Mouse (Mus musculus) forebrain, embryonic 14.5 days (tissue): ENCODE measurements around the gene Ppp1r13b. TPM values are rescaled to one million over a fixed set of nuclear protein-coding genes. Genes with fewer than 3 reads are reported as not detected.

Source experiments
- ATAC-seq: fragments of 200-750 bp; cut with Nextera tagmentation; 2 replicates; pipeline ENCODE4 v1.8.0; 2017; ENCODE audit warnings: mild to moderate bottlenecking, moderate library complexity
- DNase-seq: peaks from one replicate; pipeline ENCODE4 v3.0.0-alpha.2; 2015; ENCODE audit warnings: low spot score
- H3K27ac ChIP-seq: fragments of 300-500 bp; sonication (generic); 2 replicates; pipeline ENCODE4 v1.5.1; 2014; ENCODE audit warnings: low read depth, mild to moderate bottlenecking, control low read depth, low read length, moderate library complexity
- H3K27me3 ChIP-seq: fragments of 300-500 bp; sonication (generic); replicated peaks from 2 replicates; pipeline ENCODE4 v1.6.1; 2014; ENCODE audit warnings: low read length, control low read depth, mixed read lengths; ENCODE audit not compliant: control insufficient read depth, insufficient read depth
- H3K36me3 ChIP-seq: fragments of 300-500 bp; sonication (generic); 2 replicates; pipeline ENCODE4 v1.6.1; 2014; ENCODE audit warnings: low read length, control low read depth; ENCODE audit not compliant: control insufficient read depth, insufficient read depth
- H3K4me1 ChIP-seq: fragments of 300-500 bp; sonication (generic); 2 replicates; pipeline ENCODE4 v1.6.1; 2014; ENCODE audit warnings: antibody characterized with exemption, low read length, control low read depth; ENCODE audit not compliant: control insufficient read depth, insufficient read depth
- H3K4me2 ChIP-seq: fragments of 300-500 bp; sonication (generic); 2 replicates; pipeline ENCODE4 v1.6.1; 2014; ENCODE audit warnings: mild to moderate bottlenecking, control low read depth, low read length
- H3K4me3 ChIP-seq: fragments of 300-500 bp; sonication (generic); 2 replicates; pipeline ENCODE4 v1.5.1; 2014; ENCODE audit warnings: low read depth, low read length, control low read depth
- H3K9ac ChIP-seq: fragments of 300-500 bp; sonication (generic); 2 replicates; pipeline ENCODE4 v1.6.1; 2014; ENCODE audit warnings: mild to moderate bottlenecking, low read length, control low read depth, moderate library complexity
- H3K9me3 ChIP-seq: fragments of 300-500 bp; sonication (generic); replicated peaks from 2 replicates; pipeline ENCODE4 v1.6.1; 2016; ENCODE audit warnings: low read length, control low read depth, mixed read lengths; ENCODE audit not compliant: control insufficient read depth
- WGBS: fragments of 180-500 bp; shearing (Covaris S2); extraction: QIAGEN DNeasy Blood & Tissue Kit; methylation state at CpG from one replicate; pipeline ENCODE4 v1.1.7; 2014; 5-methylcytosine and 5-hydroxymethylcytosine counted together
- polyA plus RNA-seq: library from polyadenylated mRNA; unstranded; fragments of >200 nt; fragmentation: Nextera tagmentation; extraction: Ambion mirVana; gene quantifications from 2 replicates; pipeline ENCODE4 v1.2.1, GENCODE M21; 2014

The Ppp1r13b gene
- polyA plus RNA-seq, 1 experiment from 2014 or later = 12.5 TPM

DNA sequence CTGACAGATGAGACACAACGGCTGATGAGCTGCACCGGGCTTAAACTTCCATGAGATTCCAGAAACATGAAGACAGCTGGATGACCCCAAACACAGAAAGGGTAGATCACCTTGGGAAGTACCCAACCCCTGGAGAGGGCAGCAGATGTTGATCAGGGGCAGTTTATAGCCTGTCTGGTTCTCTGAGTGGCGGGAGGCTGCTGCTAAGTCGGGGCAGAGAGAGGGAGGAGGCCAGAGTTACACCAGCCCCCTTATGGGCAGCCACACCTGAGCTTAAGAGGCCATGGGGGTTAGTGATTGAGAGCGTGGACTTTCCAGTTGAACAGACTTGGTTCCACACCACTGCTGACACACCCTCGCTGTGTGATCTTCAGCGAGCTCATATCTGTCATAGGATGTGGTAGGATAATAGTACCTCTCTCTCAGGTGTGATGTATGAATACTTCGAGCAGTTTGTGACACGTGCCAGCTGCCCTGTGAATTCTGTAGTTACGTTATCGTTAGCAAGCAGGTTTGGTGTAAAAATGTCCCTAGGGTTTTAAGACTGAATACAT is 1.2 kb upstream of the Ppp1r13b start:
- no peaks in the 10 kb centered on the region for H3K36me3 ChIP-seq
- 70% methylated on average over 11 of the region's 11 CpGs for WGBS
- peak overlapping the region; percentile 90 for H3K4me2 ChIP-seq
- ATAC-seq (no peak), DNase-seq (no peak)
- no peak overlapping the region; the same call in 1 of the 2 replicates for H3K4me3 ChIP-seq
- peaks cover 11% of the 10 kb centered on the region for H3K27me3 ChIP-seq
- H3K9ac ChIP-seq = no peak overlapping the region
- peaks cover 3% of the 10 kb centered on the region; the same call in 1 of the 2 replicates for H3K4me1 ChIP-seq
- H3K9me3 ChIP-seq = no peaks in the 10 kb centered on the region
- no peak overlapping the region for H3K27ac ChIP-seq

- peaks cover 11% of the 10 kb centered on the region for H3K27me3 ChIP-seq
- no peaks in the 10 kb centered on the region for H3K9me3 ChIP-seq
- H3K4me1 ChIP-seq = peaks cover 3% of the 10 kb centered on the region; the same call in 1 of the 2 replicates
- H3K4me3 ChIP-seq = peak overlapping the region; percentile 65
- H3K9ac ChIP-seq = peak overlapping the region; percentile 80
- peak; percentile 39 for DNase-seq
- peak overlapping the region; percentile 90 for H3K4me2 ChIP-seq
- WGBS = under 1% methylated on average over 32 of the region's 63 CpGs
- peak; percentile 70; the same call in 1 of the 2 replicates for ATAC-seq
- H3K36me3 ChIP-seq = no peaks in the 10 kb centered on the region
- H3K27ac ChIP-seq = peak overlapping the region; percentile 89
Observed at GRCm38 (mm10) chr12:111907421-111907891, 454 bp downstream of the Ppp1r13b start.

- Histone ChIP-seq H3K4me1 (peaks cover 3% of the 10 kb centered on the region; the same call in 1 of the 2 replicates), H3K9ac (no peak overlapping the region), H3K27ac (no peak overlapping the region), H3K9me3 (no peaks in the 10 kb centered on the region), H3K27me3 (peaks cover 11% of the 10 kb centered on the region), H3K36me3 (no peaks in the 10 kb centered on the region), H3K4me2 (peak overlapping the region; percentile 90), H3K4me3 (peak overlapping the region; percentile 65)
- WGBS = 52% methylated on average over 5 of the region's 5 CpGs
- no peak for ATAC-seq
- DNase-seq = no peak
Observed at GRCm38 (mm10) chr12:111906309-111906875, 1.5 kb downstream of the Ppp1r13b start.

DNA sequence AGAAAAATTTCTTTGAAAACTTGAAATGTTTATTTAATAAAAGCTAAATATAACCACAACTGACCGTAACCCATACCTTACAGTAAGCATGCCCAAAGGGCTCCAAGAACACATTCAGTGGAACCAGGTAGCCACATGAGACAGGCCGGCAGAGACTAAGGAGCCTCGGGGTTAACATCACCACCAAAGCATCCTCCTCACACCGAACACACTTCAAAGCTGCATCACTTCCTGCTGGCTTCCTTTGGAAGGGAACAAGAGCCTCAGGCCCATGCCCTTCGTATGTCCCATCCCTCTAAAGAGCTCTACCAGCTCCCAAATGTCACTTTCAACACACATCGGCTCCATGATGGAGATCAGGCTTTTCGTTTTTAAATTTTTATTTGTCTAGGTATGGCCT is 5.4 kb downstream of the Ppp1r13b start:
- Histone ChIP-seq H3K9me3 (no peaks in the 10 kb centered on the region), H3K9ac (no peak overlapping the region), H3K36me3 (no peaks in the 10 kb centered on the region), H3K4me1 (no peaks in the 10 kb centered on the region; the same call in 1 of the 2 replicates), H3K4me3 (no peak overlapping the region), H3K27me3 (no peaks in the 10 kb centered on the region), H3K4me2 (no peak overlapping the region), H3K27ac (no peak overlapping the region)
- 83% methylated on average over 7 of the region's 7 CpGs for WGBS
- ATAC-seq (no peak), DNase-seq (no peak)

- ATAC-seq = no peak
- Histone ChIP-seq H3K36me3 (no peaks in the 10 kb centered on the region), H3K9ac (no peak overlapping the region), H3K4me3 (no peak overlapping the region), H3K4me2 (no peak overlapping the region), H3K4me1 (peaks cover 3% of the 10 kb centered on the region; the same call in 1 of the 2 replicates), H3K27ac (no peak overlapping the region), H3K9me3 (no peaks in the 10 kb centered on the region), H3K27me3 (no peaks in the 10 kb centered on the region)
- 42% methylated on average over 12 of the region's 12 CpGs for WGBS
- DNase-seq = peak; percentile 75
Observed at GRCm38 (mm10) chr12:111901105-111901875, 6.6 kb downstream of the Ppp1r13b start.

DNA sequence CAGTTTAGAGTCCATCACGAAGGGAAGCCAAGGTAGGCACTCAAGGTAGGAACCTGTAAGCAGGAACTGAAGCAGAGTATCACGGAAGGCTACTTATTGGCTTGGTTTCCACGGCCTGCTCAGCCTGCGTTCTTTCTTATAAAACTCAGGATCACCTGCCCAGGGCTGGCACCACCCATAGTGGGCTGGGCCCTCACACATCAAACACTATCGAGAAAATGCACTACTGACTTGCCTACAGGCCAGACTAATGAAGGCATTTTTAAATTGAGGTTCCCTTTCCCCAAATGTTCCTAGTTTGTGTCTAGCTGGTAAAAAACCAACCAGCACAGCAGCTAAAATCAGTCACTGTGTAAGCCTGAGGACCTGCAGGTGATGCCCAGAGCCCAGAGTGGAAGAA is 8.3 kb downstream of the Ppp1r13b start:
- Histone ChIP-seq H3K4me1 (peaks cover 3% of the 10 kb centered on the region; the same call in 1 of the 2 replicates), H3K27me3 (no peaks in the 10 kb centered on the region), H3K9me3 (no peaks in the 10 kb centered on the region), H3K36me3 (no peaks in the 10 kb centered on the region), H3K9ac (no peak overlapping the region), H3K27ac (no peak overlapping the region), H3K4me3 (no peak overlapping the region), H3K4me2 (no peak overlapping the region)
- DNase-seq = no peak
- no peak for ATAC-seq
- WGBS = 79% methylated on average over 5 of the region's 5 CpGs

DNA sequence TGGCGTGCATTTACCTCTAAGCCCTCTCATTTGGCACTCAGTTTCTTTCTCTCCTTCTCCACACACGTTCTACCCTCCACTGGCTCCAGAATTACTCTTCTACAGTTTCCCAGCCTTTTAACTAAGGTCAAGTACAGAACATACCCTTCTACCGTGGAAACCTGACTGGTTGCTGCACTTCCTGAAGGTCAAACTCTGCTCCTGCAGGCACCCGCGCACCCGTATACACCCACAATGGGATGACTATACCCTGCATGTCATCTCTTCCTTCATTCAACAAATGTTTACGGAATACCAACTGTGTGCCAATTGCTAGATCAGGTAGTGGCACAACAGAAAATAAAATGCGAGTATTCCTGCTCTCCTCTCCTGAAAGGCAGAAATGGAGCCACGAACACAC is 9.2 kb downstream of the Ppp1r13b start:
- Histone ChIP-seq H3K4me2 (no peak overlapping the region), H3K27me3 (no peaks in the 10 kb centered on the region), H3K9ac (no peak overlapping the region), H3K27ac (no peak overlapping the region), H3K4me1 (peaks cover 3% of the 10 kb centered on the region; the same call in 1 of the 2 replicates), H3K36me3 (no peaks in the 10 kb centered on the region), H3K4me3 (no peak overlapping the region), H3K9me3 (no peaks in the 10 kb centered on the region)
- ATAC-seq (no peak), DNase-seq (no peak)
- WGBS = 88% methylated on average over 9 of the region's 9 CpGs

GRCm38 (mm10) chr12:111896908-111897661 is 10.8 kb downstream of the Ppp1r13b start:
- 62% methylated on average over 7 of the region's 7 CpGs for WGBS
- H3K4me1 ChIP-seq = peaks cover 3% of the 10 kb centered on the region; the same call in 1 of the 2 replicates

More at GRCm38 (mm10) chr12:111896908-111897661, 10.8 kb downstream of the Ppp1r13b start:
- DNase-seq = no peak
- Histone ChIP-seq H3K36me3 (no peaks in the 10 kb centered on the region), H3K9me3 (no peaks in the 10 kb centered on the region), H3K4me3 (no peak overlapping the region), H3K9ac (no peak overlapping the region), H3K27me3 (no peaks in the 10 kb centered on the region), H3K27ac (no peak overlapping the region), H3K4me2 (no peak overlapping the region)
- peak; percentile 42; the same call in 1 of the 2 replicates for ATAC-seq
